Mouse (Mus musculus) olfactory bulb, adult 2 months (tissue): ENCODE data around the gene Tom1l1. TPM values are rescaled to one million over a fixed set of nuclear protein-coding genes. Genes with fewer than 3 reads are reported as not detected.
A peak's percentile ranks its signal among the peaks of the same experiment; 100 is the strongest.
"Not testable (repeated sequence)": the region's sequence is repeated elsewhere in the genome, so short reads cannot be mapped to it uniquely, and the experiment has no call there.

Experiments
- H3K27ac ChIP-seq: fragments of 200-500 bp; 2 replicates; pipeline ENCODE4 v1.5.1; 2012; ENCODE audit warnings: low read depth, low read length; ENCODE audit not compliant: insufficient read depth
- H3K4me1 ChIP-seq: fragments of 200-500 bp; 2 replicates; pipeline ENCODE4 v1.6.1; 2012; ENCODE audit warnings: low read length; ENCODE audit not compliant: control insufficient read depth, insufficient read depth
- H3K4me3 ChIP-seq: fragments of 200-500 bp; 2 replicates; pipeline ENCODE4 v1.5.1; 2012; ENCODE audit warnings: mild to moderate bottlenecking, low read depth, low read length, moderate library complexity; ENCODE audit not compliant: insufficient read depth
- CTCF ChIP-seq: fragments of 200-500 bp; IDR thresholded peaks from 2 replicates; pipeline ENCODE4 v1.5.1; 2012; ENCODE audit warnings: low read depth, mild to moderate bottlenecking, low read length, moderate library complexity; ENCODE audit not compliant: insufficient read depth
- POLR2A ChIP-seq: fragments of 200-500 bp; IDR thresholded peaks from 2 replicates; pipeline ENCODE4 v1.6.1; 2012; ENCODE audit warnings: mild to moderate bottlenecking, low read depth, low read length, moderate library complexity; ENCODE audit not compliant: insufficient read depth
- WGBS: fragments of 180-500 bp; shearing (Covaris S2); methylation state at CpG from one replicate; pipeline ENCODE4 v1.1.7; 2018; 5-methylcytosine and 5-hydroxymethylcytosine counted together
- polyA plus RNA-seq: library from polyadenylated mRNA; stranded (reverse); fragments of >200 nt; gene quantifications from 2 replicates; pipeline ENCODE4 v1.2.4, GENCODE M21; 2012; ENCODE audit warnings: low replicate concordance; ENCODE audit not compliant: missing spikeins, insufficient read depth, insufficient read length

Tom1l1 gene
- polyA plus RNA-seq: not detected in 2 replicates

DNA sequence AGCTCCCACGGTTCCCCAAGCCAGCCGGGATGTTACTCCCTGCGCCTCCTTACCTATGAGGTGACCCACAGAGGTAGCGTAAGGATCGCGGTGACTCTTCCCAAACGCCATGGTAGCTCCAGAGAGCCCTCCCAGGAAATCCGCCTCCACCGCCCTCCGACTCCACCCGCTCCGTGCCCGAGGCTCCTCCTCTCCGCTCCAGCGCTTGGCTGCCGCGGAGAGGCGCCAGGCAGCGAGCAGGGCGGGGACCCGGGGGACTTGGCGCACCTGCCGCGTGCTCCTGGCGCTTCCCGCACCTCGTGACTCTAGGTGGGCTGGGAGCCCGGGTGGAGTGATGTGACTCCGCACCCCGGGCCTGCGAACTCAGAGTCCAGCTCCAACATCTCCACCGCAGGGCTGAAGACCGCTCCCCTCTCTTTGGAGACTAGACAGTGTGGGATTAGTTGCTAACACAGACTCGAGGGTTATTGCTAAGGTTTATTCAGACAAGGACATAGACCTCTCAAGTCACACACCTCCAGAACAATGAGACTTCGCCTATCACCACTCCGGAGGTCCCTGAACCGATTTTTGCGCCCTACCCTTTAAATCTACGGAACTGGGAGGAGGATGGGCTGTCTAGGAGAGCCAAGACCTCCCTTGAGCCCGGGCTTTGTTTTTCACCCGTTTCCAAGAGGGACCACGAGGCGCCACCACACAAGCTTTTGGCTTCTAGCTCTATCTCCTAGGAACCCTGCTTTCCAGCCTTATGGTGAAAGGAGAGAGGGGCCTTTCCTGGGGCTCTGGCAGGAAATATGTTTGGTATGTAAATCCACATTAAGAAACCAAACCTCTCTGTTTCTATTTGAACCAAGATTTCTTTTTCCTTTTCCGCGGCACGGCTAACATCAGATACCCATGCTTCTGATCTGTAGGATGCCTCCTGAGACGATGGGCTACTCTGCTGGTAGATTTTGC lies at the start of gene Tom1l1:
Gene Tom1l1 (minus strand): TSS at position 907 of the 957 bp plus-strand sequence.
- no peak within 1 kb of the TSS for H3K27ac ChIP-seq
- TF ChIP-seq POLR2A: no peak
- no peak for TF ChIP-seq CTCF
- 4% methylated on average over 47 of the region's 47 CpGs for WGBS

DNA sequence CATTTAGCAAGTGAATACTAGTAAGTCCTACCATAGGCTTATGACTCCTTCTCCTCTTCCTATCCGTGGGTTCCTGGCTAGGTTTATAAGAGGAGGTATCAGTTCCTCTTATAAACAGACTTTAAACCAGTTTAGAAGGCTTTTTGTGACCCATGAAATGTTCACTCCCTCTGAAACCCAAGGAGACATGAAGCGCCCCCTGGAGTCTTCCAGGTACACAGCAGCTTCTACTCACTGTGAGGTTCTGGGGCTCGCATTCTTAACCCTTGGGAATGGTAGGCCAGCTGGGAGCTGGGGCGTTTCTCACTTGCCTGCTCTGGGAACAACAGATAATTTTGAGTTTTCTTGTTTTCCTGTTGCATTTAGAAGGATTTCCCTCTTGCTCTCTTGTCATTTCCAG lies 45.4 kb upstream of the Tom1l1 start:
- Histone ChIP-seq H3K4me1 (peaks cover 2% of the 10 kb centered on the region; the same call in 1 of the 2 replicates), H3K4me3 (no peak overlapping the region), H3K27ac (no peak overlapping the region)
- 84% methylated on average over 4 of the region's 4 CpGs for WGBS
- no peak for TF ChIP-seq POLR2A
- no peak for TF ChIP-seq CTCF

More for the DNA sequence above, at the start of gene Tom1l1:
- Histone ChIP-seq H3K4me1 (peaks cover 7% of the 10 kb centered on the region; the same call in 1 of the 2 replicates), H3K4me3 (peak within 1 kb of the TSS; percentile 61)

GRCm38 (mm10) chr11:90727354-90728125 lies 39.4 kb upstream of the Tom1l1 start:
- TF ChIP-seq POLR2A: no peak
- TF ChIP-seq CTCF: no peak
- WGBS: 87% methylated on average over 10 of the region's 10 CpGs
- H3K4me3 ChIP-seq: no peak overlapping the region

GRCm38 (mm10) chr11:90726730-90727129 lies 38.6 kb upstream of the Tom1l1 start:
- WGBS: 85% methylated on average over 10 of the region's 10 CpGs
- no peak for TF ChIP-seq CTCF
- TF ChIP-seq POLR2A: no peak
- Histone ChIP-seq H3K4me3 (no peak overlapping the region), H3K4me1 (no peaks in the 10 kb centered on the region), H3K27ac (no peak overlapping the region)

More at GRCm38 (mm10) chr11:90727354-90728125, 39.4 kb upstream of the Tom1l1 start:
- no peak overlapping the region for H3K27ac ChIP-seq
- H3K4me1 ChIP-seq: no peaks in the 10 kb centered on the region

DNA sequence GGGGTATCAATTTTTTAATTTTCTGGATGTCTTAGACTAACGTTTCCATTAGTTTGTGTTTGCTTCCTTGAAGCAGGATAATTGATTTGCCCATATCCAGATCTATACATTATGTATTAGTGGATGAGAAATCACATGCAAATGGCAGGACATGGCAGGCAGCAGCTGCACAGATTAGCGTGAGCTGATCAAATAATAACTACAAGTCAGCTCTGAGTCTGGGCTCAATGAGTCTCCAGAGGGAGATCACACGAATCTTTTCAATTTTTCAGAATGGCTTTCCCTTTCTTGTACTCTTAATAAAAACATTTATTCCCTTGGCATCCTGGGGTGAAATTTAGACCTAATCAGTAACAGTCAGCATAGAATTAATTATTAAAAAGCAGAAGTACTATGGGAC lies 34.1 kb upstream of the Tom1l1 start:
- no peak overlapping the region for H3K27ac ChIP-seq
- WGBS: 73% methylated on average over 3 of the region's 3 CpGs
- H3K4me1 ChIP-seq: no peaks in the 10 kb centered on the region
- no peak overlapping the region for H3K4me3 ChIP-seq
- TF ChIP-seq POLR2A: no peak
- no peak for TF ChIP-seq CTCF

DNA sequence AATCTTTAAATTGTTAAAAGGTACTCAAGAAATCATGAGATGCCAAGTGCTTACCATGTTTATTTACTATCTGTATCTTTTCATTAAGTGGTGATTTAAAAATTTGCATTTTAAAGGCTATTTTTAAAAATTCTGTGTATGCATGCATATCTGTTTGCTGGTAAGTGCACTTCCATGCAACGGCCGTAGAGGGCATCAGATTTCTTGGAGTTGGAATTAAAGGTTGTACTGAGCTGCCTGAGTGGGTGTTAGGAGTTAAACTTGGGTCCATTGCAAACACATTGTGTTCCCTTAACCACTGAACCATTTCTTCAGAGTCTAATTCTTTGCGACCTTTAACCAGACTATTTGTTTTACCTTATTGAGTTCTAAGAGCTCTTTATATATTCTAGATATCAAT lies 29.6 kb upstream of the Tom1l1 start:
- 94% methylated on average over 3 of the region's 3 CpGs for WGBS
- H3K4me1 ChIP-seq: no peaks in the 10 kb centered on the region

DNA sequence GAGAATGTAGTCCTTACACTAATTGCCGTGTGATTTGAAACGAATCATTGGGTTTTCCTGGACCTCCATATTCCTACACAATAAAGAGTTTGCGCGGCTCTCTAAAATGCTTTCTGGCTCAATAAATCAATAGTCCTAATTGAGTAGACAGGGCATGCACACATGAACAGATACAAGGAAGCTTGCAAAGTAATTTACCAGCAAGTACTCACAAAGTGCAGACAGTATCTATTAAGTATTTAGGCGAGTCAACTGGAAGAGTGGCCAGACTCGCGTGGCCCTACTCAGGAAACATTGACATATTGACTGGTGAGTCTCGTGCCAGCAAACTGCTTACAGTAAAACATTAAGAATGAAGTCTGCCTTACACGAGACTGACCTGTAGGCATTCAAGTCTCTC lies 23.4 kb upstream of the Tom1l1 start:
- Histone ChIP-seq H3K4me1 (no peaks in the 10 kb centered on the region), H3K27ac (no peak overlapping the region), H3K4me3 (no peak overlapping the region)
- TF ChIP-seq POLR2A: no peak
- TF ChIP-seq CTCF: no peak
- WGBS: 75% methylated on average over 9 of the region's 9 CpGs

More for the DNA sequence above, 29.6 kb upstream of the Tom1l1 start:
- no peak overlapping the region for H3K27ac ChIP-seq
- no peak for TF ChIP-seq POLR2A
- TF ChIP-seq CTCF: no peak
- no peak overlapping the region for H3K4me3 ChIP-seq

DNA sequence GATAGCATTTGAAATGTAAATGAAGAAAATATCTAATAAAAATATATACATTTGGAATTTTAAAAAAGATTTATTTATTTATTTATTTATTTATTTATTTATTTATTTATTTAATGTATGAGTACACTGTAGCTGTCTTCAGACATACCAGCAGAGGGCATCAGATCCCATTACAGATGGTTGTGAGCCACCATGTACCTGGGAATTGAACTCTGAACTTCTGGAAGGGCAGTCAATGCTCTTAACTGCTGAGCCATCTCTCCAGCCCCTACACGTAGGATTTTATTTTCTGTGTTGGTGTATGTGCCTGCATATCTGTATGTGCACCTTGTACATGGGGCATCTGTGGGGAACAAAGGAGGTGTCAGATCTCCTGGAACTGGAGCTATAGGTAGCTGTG lies 19.0 kb upstream of the Tom1l1 start:
- WGBS: 100% methylated on average over 1 of the region's 1 CpGs
- not testable (repeated sequence) for H3K27ac ChIP-seq, H3K4me1 ChIP-seq, H3K4me3 ChIP-seq
